Mouse (Mus musculus) kidney, adult 11 months (tissue): ENCODE measurements around the gene Brox.
"Not testable (repeated sequence)": the region's sequence is repeated elsewhere in the genome, so short reads cannot be mapped to it uniquely, and the experiment has no call there.

Source experiments
- DNase-seq: peaks from one replicate; pipeline ENCODE4 v3.0.0; 2022

Brox gene

DNA sequence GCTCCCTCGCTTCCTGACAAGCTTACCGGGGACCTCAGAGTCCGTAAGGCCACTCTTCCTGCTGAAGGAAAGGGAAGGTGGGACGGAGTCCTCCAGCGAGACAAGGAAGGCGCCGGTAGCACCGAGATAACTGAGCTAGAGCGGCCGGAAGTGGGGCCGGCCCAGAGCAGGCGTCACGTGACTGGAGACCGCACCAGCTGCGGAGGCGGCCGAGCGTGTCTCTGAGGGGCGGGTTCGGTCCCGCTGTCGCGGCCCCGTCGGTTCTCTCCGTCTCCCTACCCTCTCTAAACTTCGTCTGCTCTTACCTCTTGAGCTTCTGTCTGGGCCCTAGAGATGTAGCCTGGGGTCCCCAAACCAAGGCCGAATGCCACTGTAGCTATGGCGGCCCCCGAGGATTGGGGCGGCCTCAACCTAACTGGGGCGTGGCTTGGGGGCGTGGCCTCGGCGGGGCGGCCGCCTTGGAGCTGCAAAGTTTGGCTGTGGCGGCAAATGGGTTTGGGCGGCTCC, at the start of gene Brox:
Gene Brox (minus strand): TSS at position 393 of the 507 bp plus-strand sequence.
- peak; percentile 90 for DNase-seq

DNA sequence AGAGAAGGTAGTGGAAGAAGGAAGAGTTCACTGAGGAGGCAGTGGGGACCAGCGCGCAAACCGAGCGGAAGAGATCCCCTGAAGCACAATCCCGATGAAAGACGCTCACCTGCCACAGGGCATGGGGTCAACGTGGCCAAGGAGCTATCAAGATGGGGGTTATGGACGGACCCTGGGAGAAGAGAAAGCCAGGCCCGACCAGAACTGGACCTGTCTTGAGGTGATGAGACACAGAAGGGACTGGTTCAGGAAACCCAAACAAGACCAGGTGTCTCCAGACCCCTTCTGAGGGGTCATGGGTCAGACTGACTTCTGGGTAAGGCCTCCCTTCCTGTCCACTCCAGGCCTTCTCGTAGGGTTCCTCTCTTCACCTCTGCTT, 48.7 kb upstream of the Brox start:
- no peak for DNase-seq

DNA sequence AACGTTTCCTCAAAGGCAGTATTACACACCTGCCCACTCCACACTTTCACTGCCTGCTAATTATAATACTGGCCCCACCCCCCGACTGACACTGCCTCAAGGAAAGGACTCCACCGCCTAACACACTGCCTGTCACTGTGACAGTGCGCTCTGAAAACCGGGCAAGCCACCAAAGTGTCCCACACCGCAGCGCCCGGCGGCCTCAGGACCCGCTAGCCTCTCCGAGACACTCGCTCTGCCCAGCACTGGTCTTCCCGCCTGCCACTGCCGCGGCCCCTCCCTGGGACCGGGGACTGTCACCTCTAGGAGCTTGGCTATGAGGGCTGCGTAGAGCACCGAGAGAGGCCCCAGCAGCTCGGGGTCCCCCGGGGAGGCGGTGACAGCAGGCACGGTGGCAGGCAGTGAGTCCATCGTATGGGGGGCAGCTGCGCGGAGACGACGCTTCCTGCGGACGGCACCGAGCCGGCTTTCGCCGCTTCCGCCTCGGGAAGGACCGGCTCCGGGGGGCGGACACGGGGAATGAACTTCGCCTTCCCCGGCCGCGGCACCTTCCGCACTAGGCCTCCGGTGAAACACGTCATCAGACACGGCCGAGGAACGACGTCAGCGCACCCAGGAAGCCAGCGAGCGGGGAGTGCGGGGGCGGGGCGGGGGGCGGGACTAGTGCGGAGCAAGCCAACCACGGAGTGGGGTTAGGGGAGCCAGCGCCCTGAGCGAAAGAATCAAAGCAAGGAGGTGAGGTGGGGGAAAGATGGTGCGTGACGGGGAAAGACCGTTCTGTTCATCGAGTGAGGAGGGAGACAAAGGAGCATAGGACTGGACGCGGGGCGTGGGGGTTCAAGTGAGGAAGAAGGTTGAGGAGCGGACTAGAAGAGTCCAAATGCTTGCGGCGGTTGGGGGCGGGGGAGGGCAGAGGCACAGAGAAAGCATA, 48.1 kb upstream of the Brox start:
- peak; percentile 81 for DNase-seq

DNA sequence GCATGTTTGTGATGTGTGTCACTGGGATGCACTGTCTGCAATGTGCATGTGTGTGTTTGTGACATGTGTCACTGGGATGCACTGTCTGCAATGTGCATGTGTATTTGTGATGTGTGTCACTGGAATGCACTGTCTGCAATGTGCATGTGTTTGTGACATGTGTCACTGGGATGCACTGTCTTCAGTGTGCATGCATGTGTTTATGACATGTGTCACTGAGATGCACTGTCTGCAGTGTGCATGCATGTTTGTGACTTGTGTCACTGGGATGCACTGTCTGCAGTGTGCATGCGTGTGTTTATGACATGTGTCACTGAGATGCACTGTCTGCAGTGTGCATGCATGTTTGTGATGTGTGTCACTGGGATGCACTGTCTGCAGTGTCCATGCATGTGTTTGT, 45.8 kb upstream of the Brox start:
- not testable (repeated sequence) for DNase-seq

DNA sequence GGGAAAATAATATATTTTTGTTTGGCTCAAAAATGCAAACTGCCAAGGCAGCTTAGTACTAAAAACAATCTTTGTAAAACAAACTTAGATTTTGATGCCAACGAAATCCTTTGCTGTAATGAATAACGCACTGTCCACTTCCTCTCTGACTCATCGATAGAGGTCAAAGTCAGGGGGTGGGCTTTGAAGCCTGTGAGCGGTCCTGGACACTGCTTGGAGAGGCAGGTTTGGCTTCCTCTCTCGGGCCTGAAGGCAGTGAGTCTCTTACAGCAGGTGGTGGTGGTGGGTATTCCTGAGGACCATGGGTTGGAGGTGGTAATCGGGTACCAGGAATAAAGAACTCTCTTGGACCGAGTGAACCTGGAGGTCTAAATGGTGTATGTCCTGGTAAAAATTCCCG, 30.1 kb upstream of the Brox start:
- no peak for DNase-seq

DNA sequence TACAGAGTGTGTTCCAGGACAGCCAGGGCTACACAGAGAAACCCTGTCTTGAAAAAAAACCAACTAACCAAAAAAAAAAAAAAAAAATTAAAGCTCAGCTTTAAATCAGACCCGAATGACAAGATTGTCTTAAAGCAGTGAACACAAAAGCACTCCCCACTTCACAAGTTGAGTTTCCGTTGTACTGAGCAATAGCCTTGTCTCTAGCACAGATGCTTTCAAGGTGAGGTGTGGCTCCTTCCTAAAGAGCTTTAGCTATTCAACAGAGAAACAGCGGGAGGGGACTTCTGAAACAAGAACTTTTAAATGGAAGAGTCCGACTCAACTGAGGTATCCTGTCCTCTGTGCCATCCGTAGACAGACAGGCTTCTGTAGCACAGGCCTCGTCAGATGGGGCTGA, 27.4 kb upstream of the Brox start:
- no peak for DNase-seq

DNA sequence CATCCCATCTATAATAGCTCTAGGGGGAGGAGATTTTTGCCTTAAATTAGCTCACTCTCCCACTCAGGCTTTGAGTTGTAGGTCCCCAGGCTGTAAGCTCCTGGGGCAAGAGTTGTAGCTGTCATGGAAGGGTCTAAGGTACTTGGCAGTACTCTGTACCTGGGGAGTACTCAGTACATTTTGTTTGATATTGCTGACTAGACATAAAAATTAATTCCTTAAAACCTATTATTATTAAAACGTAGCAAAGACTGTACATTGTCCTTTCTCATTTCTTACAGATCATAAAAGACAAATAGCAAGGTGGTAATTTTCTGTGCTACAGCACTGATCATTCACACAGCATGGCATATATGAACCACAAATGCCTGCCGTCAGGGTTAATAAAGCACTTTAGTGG, 26.9 kb upstream of the Brox start:
- DNase-seq: no peak

DNA sequence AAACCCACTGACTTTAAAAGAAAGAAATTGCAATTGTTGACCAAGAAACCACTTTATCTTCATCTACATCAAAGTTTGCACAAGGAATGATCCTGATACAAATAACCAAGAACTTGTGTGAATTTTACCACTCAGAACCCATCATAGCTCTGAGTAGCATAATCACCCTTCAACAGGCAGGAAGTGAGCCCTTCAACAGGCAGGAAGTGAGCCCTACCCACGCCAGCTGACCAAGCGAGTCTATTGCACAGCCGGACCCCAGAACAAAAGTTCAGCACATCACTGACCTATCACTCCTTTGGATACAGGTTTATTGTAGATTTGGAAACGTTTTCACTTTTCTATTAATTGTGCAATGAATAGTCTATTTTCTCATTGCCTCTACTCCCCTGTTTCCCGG, 25.4 kb upstream of the Brox start:
- not testable (repeated sequence) for DNase-seq

DNA sequence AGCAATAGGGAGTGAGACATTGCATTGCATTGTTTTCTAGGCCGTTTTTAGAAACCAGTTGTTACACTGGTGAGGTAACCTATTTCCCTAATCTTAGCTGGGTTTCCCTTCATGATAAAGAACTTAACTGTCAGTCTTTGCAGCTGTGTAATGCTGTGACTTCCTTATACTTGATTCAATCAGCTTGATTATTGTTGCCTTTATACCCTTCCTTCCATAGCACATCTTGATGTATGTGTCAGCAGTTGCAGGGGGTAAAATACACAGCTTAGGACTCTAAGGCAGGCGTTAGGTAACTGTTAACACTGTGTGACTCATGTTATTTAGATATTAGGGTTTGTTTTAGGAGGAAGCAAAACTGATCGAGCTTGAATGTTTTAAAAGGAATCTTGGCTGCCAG, 23.6 kb upstream of the Brox start:
- DNase-seq: no peak

DNA sequence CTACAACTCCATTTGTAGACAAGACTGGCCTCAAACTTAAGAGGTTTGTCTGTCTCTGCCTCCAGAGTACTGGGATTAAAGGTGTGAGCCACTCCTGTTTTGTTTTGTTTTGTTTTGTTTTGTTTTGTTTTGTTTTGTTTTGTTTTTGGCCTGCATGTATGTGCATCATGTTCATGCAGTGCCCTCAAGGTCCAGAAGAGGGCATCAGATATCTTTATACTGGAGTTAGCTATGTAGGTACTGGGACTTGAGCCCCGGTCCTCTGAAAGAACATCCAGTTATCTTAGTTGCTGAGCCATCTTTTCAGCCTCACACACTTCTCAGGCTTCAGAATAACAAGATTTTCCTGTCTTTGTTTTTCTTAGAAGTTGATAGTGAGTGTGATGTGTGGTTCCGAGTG, 18.7 kb upstream of the Brox start:
- no peak for DNase-seq

DNA sequence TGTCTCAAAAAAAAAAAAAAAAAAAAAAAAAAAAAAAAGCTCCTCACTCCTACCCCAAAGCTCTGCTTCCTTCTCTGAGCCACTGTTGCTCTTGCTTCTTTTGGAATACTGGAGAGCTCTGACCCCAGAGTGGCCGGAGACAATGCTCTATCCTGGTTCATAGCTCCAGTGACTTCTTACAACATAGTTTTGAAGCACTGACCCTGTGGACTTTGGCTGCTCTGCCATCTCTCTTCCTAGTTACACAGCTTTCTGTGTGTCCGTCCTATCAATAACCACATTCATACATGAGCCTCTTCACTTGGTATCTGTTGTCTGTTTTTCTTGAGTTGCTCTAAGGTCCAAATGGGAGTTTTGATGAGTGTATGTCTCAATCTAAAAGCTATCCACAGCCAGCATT, 15.0 kb upstream of the Brox start:
- no peak for DNase-seq

DNA sequence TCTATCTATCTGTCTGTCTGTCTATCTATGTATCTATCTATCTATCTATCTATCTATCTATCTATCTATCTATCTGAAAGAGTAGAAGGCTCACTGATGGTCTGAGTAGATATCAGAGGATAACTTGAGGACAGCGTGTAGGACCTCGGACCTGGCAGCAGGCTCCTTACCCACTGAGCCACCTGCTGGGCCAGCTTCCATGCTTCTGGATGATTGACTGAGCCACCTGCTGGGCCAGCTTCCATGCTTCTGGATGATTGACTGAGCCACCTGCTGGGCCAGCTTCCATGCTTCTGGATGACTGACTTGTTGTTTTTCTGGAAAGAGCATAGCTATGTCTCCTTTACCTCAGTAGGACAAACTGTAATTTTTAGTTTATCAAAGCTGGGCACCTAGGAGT, 12.5 kb upstream of the Brox start:
- DNase-seq: not testable (repeated sequence)

DNA sequence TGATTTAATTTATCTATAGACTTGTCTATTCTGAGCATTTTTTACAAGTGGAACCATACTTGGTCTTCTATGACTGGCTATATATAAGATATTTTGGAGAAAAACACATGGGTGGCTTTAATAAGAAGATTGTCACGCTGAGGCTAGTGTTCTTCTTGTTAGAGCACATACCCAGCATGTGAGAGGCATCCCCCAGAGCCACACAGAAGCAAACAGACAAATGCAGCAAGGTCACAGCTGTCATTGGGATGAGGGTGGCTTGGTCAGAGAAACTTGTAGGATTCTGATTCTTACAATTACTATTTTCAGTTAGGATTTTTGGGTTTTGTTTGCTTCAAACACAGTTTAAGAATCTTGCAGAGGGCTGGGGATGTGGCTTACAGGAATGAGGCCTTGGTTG, 11.4 kb upstream of the Brox start:
- no peak for DNase-seq

DNA sequence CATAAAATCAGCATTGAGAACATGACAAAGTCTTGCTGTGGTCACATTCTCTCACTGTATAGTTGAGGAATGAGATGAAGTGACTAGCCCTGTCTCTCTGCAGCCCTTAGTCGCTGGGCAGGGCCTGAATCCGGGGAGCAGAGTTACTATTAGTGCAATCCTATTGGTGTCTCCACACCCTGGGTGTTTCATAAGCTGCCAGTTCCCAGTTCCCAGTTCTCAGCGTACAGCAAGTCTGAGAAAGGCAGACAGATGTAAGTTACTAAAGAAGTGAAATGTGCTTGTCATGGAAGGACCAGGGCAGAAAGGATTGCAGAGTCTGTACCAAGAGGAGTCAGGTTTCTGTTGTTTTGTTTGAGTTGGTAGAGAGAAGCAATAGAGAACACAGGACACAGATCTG, 10.5 kb upstream of the Brox start:
- DNase-seq: no peak

DNA sequence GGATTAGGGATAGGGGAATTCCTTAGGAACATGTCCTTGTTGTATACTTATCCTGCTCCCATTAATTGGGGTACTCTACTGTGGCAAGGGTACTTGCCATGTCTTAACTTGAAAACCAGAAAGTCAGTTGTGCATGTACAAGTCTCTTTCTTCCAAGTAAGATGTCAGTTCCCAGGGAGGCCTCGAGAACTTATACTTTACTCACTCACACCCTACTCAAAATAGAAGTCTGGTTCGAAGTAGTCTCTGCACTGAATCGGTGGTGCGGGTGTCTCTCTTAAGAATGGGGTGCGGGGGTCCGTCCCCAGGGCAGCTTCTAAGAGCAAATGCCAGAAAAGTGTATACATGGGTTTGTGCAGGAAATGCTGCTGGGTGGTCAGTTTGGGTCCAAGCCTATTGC, 2.1 kb upstream of the Brox start:
- DNase-seq: peak; percentile 91

DNA sequence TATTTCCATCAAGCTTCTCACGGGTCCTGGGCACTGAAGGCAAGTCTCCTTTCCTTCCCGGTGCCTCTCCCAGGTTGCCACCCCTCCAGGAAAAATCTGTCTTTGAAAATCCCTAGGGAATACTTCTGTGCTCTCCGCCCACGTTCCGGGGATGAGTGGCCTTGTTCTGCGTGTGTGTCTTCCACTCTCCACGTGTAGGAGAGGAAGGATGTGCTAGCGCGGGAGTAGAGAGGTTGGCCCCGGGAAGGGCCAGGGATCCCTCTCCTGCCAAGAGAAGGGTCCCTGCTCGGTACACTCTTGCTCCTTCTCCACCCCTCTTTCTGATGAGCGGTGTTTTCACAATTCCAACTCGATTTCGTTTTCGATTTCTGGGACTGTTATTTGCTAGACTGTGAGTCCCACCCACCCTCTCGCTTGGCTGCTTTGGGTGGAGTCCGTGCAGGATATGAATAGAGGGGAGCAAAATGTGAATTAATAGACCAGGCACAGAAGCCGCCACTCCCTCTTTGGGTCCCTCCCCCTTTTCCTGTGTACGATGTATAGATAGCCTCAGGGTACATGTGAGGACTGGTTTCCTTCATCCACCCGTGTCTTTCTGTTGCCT, 919 bp upstream of the Brox start:
- DNase-seq: peak; percentile 29

DNA sequence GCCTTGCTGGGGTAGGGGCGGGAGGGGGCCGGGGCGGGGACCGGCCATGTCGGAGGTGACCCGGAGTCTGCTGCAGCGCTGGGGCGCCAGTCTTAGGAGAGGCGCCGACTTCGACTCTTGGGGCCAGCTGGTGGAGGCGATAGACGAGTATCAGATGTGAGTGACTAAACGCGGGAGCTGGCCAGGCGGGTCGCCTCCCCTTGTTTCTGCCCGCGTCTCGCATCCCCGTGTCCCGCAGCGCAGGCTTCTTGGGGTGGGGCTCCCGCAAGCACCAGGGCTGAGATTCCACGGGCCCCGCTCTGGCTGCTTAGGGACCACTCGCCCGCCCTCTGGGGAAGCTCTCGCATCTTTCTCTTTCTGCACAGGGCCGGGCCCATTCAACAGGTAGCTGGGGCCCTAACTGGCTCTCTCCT, 410 bp upstream of the Brox start:
- DNase-seq: no peak

DNA sequence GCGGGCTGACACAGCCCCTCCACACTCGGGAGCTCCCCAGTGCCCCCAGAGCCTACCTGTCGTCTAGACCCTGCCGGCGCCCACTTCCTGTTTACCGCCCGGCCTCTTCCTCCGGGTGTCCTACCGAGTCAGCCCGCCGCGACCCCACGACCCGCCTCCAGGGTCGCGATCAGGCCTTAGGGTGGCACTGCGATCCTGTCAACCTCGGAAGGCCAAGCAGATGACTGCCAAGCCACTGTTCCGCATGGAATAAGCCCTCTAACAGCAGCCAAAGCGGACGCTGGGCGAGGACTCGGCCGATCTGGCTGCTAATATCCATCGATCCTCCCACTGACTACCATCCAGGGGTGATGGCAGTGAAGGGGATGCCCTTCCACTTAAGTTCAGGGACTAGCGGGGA, 604 bp downstream of the Brox start, which contains the start of gene Aida:
Gene Aida (plus strand): TSS at position 126 of the 400 bp plus-strand sequence.
- no peak for DNase-seq

DNA sequence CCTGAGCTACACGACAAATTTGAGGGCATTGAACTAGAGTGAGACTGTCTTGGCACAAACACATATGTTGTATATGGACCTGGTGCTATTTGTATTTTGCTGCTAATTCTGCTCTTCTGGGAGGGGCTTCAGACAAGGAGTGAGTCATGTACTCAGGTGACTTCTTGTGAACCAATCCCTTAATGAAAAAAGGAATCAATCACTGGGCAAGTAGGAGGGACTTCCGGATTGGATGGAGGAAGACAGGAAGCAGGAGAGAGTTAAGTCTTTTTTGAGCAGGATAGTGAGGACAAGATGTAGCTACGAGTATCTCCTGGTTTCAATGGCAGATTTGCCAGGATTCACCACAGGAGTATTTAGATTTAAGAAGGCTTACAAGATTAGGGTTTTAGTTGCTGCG, 7.5 kb downstream of the Brox start:
- no peak for DNase-seq

DNA sequence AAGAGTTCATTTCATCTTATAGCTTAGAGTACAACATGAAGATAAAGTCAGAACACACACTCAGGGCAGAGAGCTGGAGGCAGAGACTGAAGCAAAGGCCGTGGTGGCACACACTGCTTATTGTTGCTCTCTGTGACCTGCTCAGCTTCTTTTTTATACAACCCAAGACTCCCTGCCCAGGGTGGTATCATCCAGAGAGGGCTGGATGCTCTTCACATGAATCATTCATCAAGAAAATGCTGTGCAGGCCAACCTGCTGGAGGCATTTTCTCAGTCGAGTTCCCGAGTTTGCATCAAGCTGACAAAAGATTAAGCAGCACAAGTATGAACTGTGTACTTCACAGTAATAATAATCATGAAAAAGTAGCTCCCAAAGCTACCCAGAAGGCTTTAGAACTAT, 8.7 kb downstream of the Brox start:
- DNase-seq: no peak

DNA sequence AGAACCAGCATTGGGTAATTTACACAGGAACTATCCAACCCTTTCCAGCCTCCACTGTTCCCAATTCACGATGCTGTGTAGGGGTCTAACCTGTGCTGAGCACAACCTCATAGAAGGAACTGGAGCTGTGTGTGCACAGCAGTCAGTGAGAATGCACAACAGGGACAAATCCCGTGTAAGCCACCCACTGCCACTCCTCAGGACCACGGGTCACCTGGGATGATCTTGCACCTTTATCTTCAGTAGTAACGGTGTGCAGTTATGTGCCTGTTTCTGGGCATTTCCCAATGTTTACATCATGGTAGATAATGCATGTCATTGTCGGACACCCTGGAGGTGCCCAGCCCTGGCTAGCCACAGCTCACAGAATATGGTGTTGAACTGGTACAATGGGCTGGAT, 21.3 kb downstream of the Brox start:
- DNase-seq: no peak

DNA sequence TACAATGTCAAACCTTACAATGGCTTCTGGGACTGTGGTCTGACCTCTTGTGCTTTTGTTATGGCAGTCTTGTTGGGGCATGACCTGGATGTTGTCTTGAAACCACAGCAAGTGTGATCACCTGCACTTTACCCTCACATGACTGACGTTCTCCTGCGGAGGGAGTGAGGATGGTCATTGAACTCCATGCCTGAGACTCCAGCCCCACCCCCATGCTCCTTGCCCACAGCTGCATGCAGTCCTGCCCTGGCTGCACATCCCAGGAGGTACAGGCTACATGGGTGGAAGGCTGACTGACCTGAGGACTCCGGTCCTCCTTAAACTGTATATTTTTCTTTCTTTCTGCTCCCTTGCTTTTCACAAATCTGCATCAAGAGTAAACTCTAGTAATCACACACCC, 22.7 kb downstream of the Brox start:
- DNase-seq: peak; percentile 62

DNA sequence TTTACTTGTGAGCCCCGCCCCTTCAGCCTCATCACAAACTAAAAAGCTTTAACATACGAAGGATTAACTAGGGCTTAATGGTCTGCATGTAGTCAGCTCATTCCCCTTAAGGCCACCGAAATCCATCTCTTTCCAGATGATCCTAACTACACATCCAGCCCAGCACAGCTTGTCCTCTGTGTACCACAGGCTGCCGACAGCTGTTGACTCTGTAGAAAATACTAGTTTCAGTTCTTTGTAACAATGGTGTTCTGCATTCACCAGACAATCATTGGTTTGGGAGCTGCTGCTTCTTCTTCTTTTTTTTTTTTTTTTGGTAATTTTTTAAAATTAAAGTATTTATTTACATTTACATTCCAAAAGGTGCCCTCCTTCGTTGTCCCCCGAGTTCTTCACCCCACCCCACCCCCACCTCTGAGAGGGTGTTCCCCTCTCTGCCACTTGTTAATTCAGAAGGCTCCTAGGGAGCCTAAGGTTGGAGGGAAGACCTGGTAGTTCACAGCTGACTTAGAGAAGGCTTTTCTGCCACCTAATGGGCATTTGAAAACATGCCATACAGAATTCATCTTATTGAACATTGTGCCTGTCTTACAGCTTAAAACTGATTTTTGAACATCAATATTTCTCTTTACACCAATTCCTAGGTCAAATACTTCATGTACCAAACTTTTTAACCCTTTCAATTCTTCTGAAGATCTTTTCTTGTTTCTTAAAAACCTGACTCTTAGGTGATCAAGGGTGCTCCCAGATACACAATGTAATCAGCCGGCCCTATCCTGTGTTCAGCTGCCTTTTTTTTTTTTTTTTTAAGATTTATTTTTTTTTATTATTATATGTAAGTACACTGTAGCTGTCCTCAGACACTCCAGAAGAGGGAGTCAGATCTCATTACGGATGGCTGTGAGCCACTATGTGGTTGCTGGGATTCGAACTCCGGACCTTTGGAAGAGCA, 23.9 kb downstream of the Brox start:
- DNase-seq: no peak
